Mouse (Mus musculus): ENCODE measurements around the gene Ring1. TPM values are rescaled to one million over a fixed set of nuclear protein-coding genes. Genes with fewer than 3 reads are reported as not detected.
A peak's percentile ranks its signal among the peaks of the same experiment; 100 is the strongest.

Gene Ring1
- polyA plus RNA-seq, 1 experiment from 2014 or later: 5.2 TPM

DNA sequence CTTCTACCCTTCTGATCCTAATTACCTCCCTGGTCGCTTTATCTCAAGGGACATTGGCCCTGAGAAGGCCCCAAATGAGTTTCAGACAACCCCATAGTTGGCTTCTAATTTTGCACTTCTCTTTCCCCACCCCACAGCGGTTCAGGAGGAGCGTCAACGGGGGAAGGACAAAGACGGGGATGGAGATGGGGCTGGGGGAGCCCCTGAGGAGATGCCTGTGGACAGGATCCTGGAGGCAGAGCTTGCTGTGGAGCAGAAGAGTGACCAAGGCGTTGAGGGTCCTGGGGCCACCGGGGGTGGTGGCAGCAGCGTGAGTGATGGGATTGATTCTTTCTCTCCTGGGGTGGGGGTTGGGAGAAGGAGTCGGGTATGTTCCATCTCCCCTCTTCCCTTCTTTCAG lies 11.0 kb upstream of the Ring1 start:
- H3K4me2 ChIP-seq: no peak overlapping the region

DNA sequence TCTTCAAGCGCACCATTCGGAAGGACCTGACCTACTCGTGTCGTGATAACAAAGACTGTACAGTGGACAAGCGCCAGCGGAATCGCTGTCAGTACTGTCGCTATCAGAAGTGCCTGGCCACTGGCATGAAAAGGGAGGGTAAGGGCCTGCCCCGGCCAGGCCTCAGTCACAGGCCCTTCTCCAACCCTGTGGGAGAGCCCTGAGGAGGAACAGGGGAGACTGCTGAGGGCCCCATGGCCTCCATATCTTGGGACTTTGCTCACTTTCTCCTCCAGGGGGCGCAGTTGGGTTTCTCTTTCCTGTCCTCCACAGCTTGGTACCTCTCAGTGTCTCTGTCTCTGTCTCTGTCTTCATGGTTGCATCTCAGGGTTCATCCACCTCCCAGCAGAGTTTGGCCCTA lies 9.6 kb upstream of the Ring1 start:
- H3K9me3 ChIP-seq (replicated peaks): no peaks in the 10 kb centered on the region
- H3K9ac ChIP-seq: no peak overlapping the region
- 69% methylated on average over 10 of the region's 10 CpGs for WGBS (ENCODE audit: insufficient replicate concordance)
- H3K4me1 ChIP-seq (replicated peaks): peaks cover 57% of the 10 kb centered on the region
- no peak for ATAC-seq (ENCODE audit: low read depth)
- H3K27ac ChIP-seq: peak overlapping the region; percentile 92; the same call in 1 of the 2 replicates
- no peak overlapping the region for H3K4me3 ChIP-seq (replicated peaks)
- peak; percentile 65 for DNase-seq
- H3K36me3 ChIP-seq: peaks cover 57% of the 10 kb centered on the region
- peak overlapping the region; percentile 19; the same call in 1 of the 2 replicates for H3K4me2 ChIP-seq
- peaks cover 11% of the 10 kb centered on the region for H3K27me3 ChIP-seq

More for the DNA sequence above, 11.0 kb upstream of the Ring1 start:
- no peak overlapping the region for H3K4me3 ChIP-seq (replicated peaks)
- DNase-seq (no peak), ATAC-seq (ENCODE audit: low read depth) (no peak)
- H3K36me3 ChIP-seq: peaks cover 43% of the 10 kb centered on the region
- H3K9ac ChIP-seq: no peak overlapping the region
- no peaks in the 10 kb centered on the region for H3K9me3 ChIP-seq (replicated peaks)
- peaks cover 44% of the 10 kb centered on the region for H3K4me1 ChIP-seq (replicated peaks)
- no peak overlapping the region for H3K27ac ChIP-seq
- H3K27me3 ChIP-seq: peaks cover 24% of the 10 kb centered on the region
- WGBS (ENCODE audit: insufficient replicate concordance): 85% methylated on average over 9 of the region's 9 CpGs

DNA sequence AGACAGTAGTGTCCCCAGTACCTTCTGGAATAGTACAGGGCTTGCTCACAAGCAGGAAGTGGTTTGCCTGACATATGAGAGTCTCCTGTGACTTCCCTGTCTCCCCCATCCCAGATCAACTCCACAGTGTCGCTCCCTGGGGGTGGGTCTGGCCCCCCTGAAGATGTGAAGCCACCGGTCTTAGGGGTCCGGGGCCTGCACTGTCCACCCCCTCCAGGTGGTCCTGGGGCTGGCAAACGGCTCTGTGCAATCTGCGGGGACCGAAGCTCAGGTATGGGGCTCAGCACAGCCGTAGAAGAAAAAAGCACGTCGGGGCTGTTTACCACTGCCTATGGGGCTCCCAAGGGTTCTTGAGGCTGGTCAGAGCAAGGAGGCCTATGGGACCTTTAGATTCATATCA lies 9.0 kb upstream of the Ring1 start:
- H3K4me1 ChIP-seq (replicated peaks): peaks cover 57% of the 10 kb centered on the region
- 76% methylated on average over 9 of the region's 9 CpGs for WGBS (ENCODE audit: insufficient replicate concordance)
- no peaks in the 10 kb centered on the region for H3K9me3 ChIP-seq (replicated peaks)
- peak overlapping the region; percentile 93 for H3K9ac ChIP-seq
- peaks cover 63% of the 10 kb centered on the region for H3K36me3 ChIP-seq
- peak overlapping the region; percentile 96 for H3K4me2 ChIP-seq
- H3K27ac ChIP-seq: peak overlapping the region; percentile 92
- DNase-seq (no peak), ATAC-seq (ENCODE audit: low read depth) (no peak)
- H3K4me3 ChIP-seq (replicated peaks): peak overlapping the region; percentile 94
- peaks cover 5% of the 10 kb centered on the region; the same call in 1 of the 2 replicates for H3K27me3 ChIP-seq

DNA sequence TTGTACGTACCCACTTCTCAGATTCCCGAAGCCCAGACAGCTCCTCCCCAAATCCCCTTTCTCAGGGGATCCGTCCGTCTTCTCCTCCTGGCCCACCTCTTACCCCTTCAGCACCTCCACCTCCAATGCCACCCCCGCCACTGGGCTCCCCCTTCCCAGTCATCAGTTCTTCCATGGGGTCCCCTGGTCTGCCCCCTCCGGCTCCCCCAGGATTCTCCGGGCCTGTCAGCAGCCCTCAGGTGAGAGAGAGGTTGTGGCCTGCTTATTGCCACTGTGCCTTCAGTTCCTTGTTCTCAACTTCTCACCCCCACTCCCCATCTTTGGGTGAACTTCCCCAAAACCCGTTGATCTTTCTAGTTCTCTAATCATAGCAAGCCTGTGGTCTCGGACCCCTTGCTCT lies 8.3 kb upstream of the Ring1 start:
- Histone ChIP-seq H3K27me3 (no peaks in the 10 kb centered on the region), H3K9ac (peak overlapping the region; percentile 93), H3K4me1 (replicated peaks) (peaks cover 57% of the 10 kb centered on the region), H3K36me3 (peaks cover 63% of the 10 kb centered on the region), H3K4me2 (peak overlapping the region; percentile 96), H3K4me3 (replicated peaks) (peak overlapping the region; percentile 94), H3K9me3 (replicated peaks) (no peaks in the 10 kb centered on the region), H3K27ac (peak overlapping the region; percentile 92)
- DNase-seq (no peak), ATAC-seq (ENCODE audit: low read depth) (no peak)
- 24% methylated on average over 9 of the region's 9 CpGs for WGBS (ENCODE audit: insufficient replicate concordance)

DNA sequence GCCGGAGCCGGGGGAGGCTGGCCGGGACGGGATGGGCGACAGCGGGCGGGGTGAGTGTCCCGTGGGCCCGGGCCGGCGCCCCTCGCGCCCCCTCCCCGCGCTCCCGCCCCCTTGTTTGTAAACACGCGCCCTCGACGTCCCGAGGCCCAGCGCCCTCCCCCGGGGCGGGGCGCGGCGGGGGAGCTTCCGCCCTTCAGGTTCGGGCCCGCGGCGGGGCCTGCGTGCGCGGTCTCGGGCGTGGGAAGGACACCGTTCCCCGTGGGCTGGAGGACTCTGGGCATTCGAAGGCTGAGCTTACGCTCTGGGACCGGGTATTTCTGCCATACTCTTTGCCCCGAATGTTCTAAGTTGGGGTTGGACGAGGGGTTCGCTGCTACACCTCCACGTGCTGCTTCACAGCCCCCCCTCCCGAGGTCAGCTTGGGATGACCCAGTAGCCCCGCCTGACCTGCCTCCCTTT lies 7.7 kb upstream of the Ring1 start:
- H3K27ac ChIP-seq: peak overlapping the region; percentile 92
- H3K4me3 ChIP-seq (replicated peaks): peak overlapping the region; percentile 94
- H3K27me3 ChIP-seq: no peaks in the 10 kb centered on the region
- peak overlapping the region; percentile 93 for H3K9ac ChIP-seq
- ATAC-seq (ENCODE audit: low read depth) (peak; percentile 26), DNase-seq (peak; percentile 63)
- WGBS (ENCODE audit: insufficient replicate concordance): under 1% methylated on average over 31 of the region's 48 CpGs
- H3K4me1 ChIP-seq (replicated peaks): peaks cover 62% of the 10 kb centered on the region
- peaks cover 57% of the 10 kb centered on the region for H3K36me3 ChIP-seq
- peak overlapping the region; percentile 96 for H3K4me2 ChIP-seq
- no peaks in the 10 kb centered on the region for H3K9me3 ChIP-seq (replicated peaks)

DNA sequence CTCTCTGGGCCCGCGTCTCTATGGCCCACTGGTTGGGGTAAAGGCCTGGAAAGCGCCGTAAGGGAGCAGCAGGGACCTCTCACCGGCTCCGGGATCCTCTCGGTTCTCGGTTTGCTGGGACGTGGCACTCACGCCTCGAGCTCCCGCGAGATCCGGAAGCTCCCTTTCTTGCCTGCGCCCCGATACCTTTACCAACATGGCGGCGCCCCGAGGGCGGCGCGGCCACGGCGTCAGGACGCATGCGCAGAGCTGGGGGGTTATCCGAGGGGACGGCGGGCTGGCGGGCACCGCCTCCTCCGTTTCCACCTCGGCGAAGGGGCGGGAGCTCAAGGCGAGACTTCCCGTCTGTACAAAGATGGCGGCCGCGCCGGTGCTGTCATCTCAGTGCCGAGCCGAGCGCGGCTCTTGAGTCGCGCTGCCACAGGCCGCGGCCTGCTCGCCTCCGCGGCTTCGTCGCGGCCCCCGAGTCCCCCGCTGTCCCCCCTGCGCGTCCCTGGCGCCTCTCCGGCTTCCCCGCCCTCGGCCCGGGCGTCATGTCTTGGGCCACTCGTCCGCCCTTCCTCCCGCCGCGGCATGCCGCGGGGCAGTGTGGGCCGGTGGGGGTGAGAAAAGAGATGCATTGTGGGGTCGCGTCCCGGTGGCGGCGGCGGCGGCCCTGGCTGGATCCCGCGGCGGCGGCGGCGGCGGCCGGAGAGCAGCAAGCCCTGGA lies 7.1 kb upstream of the Ring1 start, which contains the start of the genes Slc39a7 and Rxrb:
TSS of gene Slc39a7 (minus strand) at position 218 of the 709 bp plus-strand sequence.
TSS of gene Rxrb (plus strand) at position 348 of the 709 bp plus-strand sequence.
- Histone ChIP-seq H3K27me3 (no peaks in the 10 kb centered on the region), H3K4me2 (peak within 1 kb of the TSS; percentile 96), H3K4me1 (replicated peaks) (peaks cover 68% of the 10 kb centered on the region), H3K36me3 (peaks cover 51% of the 10 kb centered on the region), H3K27ac (peak within 1 kb of the TSS; percentile 92), H3K9me3 (replicated peaks) (no peaks in the 10 kb centered on the region), H3K4me3 (replicated peaks) (peak within 1 kb of the TSS; percentile 94), H3K9ac (peak within 1 kb of the TSS; percentile 93)
- WGBS (ENCODE audit: insufficient replicate concordance): under 1% methylated on average over 72 of the region's 88 CpGs
- ATAC-seq (ENCODE audit: low read depth) (peak; percentile 69), DNase-seq (peak; percentile 97)

DNA sequence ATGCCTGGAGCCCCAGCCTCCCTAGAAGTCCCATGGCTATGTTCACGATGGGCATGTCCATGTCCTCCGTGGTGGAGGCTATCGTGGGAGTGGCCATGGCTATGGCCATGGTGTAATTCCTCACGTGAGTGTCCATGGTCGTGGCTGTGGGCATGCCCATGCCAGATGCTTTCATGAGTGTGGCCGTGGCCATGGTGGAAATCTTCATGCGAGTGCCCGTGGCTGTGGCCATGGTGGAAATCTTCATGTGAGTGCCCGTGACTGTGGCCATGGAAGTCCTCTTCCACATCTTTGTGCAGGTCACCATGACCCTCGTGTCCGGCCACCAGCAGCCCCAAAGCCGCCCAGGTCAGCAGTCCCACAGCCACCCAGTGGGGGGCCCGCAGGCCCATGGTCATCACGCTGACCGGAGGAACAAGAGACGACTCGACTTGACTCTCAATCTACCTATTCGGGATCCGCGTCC lies 6.4 kb upstream of the Ring1 start:
- ATAC-seq (ENCODE audit: low read depth) (no peak), DNase-seq (no peak)
- peak overlapping the region; percentile 93 for H3K9ac ChIP-seq
- peak overlapping the region; percentile 85 for H3K27ac ChIP-seq
- peak overlapping the region; percentile 96 for H3K4me2 ChIP-seq
- peaks cover 75% of the 10 kb centered on the region for H3K4me1 ChIP-seq (replicated peaks)
- no peaks in the 10 kb centered on the region for H3K27me3 ChIP-seq
- H3K9me3 ChIP-seq (replicated peaks): no peaks in the 10 kb centered on the region
- peaks cover 44% of the 10 kb centered on the region for H3K36me3 ChIP-seq
- WGBS (ENCODE audit: insufficient replicate concordance): 3% methylated on average over 20 of the region's 20 CpGs
- peak overlapping the region; percentile 94 for H3K4me3 ChIP-seq (replicated peaks)

DNA sequence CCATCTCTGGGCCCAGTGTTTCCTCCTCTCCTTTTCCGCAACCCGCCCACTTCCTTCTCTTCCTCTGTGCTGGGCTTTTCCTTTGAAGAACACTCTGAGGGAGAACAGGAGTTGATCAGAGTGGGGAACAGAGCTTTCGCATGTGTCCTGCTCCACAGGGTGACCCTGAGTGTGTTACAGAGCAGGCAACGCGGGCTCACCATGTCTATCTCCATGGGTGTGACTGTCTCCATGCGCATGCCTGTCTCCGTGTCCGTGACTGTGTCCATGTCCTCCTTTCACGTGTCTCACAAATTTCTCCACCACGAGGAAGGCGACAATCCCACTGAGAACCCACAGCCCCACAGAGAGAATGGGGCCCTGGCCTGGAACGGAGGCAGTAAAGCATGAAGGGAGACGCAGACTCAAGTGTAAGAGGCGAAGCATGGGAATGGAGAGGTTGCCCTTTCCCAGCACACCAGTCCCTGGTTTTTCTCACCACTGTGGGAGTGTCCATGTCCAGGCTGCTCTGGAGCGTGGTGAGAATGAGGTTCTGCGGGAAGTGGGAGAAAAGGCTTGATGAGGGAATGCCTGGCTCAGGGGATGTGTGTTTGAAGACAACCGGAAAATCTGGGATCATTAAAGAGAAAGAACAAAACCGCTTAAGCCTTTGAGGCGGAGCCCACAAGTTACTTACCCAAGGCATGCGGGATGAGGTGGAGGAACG lies 5.6 kb upstream of the Ring1 start:
- peaks cover 81% of the 10 kb centered on the region for H3K4me1 ChIP-seq (replicated peaks)
- H3K27ac ChIP-seq: peak overlapping the region; percentile 85
- H3K9me3 ChIP-seq (replicated peaks): no peaks in the 10 kb centered on the region
- ATAC-seq (ENCODE audit: low read depth) (no peak), DNase-seq (no peak)
- peaks cover 36% of the 10 kb centered on the region for H3K36me3 ChIP-seq
- H3K4me3 ChIP-seq (replicated peaks): peak overlapping the region; percentile 94
- H3K27me3 ChIP-seq: no peaks in the 10 kb centered on the region
- H3K4me2 ChIP-seq: peak overlapping the region; percentile 96
- H3K9ac ChIP-seq: peak overlapping the region; percentile 93
- 80% methylated on average over 21 of the region's 21 CpGs for WGBS (ENCODE audit: insufficient replicate concordance)

DNA sequence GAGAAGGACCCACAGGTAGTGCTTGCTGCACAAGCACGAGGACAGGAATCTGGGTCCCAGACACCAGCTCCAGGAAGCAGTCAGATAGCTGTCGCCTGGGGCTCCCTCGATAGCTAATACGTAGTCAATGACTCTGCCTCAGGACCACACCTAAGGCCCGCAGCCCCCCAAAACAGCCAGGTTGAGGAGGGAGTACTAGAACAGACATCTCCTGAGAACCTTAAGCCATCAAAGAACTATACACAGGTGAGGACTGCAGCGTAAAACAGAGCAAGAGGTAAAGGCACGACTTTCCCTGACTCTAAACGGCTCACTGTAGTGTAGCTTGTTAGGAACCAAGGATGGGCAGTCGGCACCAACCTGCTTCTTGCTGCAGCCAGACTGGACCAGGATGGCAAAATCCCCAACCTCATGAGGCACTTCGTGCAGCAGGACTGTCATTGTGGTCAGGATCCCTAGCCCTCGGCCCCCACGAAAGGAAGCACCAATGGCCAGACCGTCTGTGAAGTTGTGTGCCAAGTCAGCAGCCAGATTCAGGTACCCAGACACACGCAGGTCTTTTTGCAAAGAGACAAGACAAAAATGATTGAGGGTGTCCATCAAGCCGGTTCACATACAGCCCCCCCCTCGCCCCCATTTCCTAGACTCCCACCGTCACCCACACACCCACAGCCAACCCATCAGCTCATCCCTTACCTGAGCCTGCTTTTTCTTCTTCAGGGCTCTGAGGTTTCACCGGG lies 4.8 kb upstream of the Ring1 start:
- Histone ChIP-seq H3K9ac (no peak overlapping the region), H3K4me3 (replicated peaks) (peak overlapping the region; percentile 94), H3K9me3 (replicated peaks) (no peaks in the 10 kb centered on the region), H3K27ac (peak overlapping the region; percentile 85), H3K4me2 (peak overlapping the region; percentile 96), H3K36me3 (peaks cover 31% of the 10 kb centered on the region), H3K4me1 (replicated peaks) (peaks cover 83% of the 10 kb centered on the region), H3K27me3 (no peaks in the 10 kb centered on the region)
- ATAC-seq (ENCODE audit: low read depth) (no peak), DNase-seq (no peak)
- WGBS (ENCODE audit: insufficient replicate concordance): 81% methylated on average over 18 of the region's 18 CpGs

DNA sequence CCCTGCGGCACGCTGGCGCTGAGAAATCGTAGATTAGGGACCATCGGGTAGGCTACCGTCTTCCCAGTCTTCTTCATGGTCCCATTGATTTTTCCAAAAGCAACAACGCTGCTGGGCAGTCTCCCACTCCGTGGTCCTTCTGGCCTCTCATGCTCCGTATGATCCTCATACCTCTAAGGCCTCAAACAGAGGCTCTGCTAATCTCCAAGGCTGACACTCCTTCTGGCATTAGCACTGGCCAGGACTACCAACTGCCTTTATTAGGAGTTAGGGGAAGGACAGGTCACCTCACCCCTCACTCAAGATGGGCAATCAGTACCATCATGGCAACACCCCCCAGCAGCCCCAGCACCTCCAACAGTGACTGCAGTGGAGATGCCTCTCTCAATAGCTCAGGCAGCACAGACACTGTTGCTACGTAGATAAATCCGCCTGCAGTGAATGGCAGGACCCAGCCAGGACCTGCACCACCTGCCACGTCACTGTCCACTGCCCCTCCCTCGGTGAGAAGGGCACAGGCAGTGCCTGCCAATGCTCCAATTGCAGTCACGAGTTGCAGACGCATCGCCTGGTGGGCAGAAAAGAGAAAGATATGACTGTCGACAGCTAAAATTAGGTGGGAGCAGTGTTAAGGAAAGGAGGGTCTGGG lies 4.1 kb upstream of the Ring1 start:
- Histone ChIP-seq H3K4me3 (replicated peaks) (peak overlapping the region; percentile 94), H3K9ac (peak overlapping the region; percentile 35; the same call in 1 of the 2 replicates), H3K4me1 (replicated peaks) (peaks cover 83% of the 10 kb centered on the region), H3K9me3 (replicated peaks) (no peaks in the 10 kb centered on the region), H3K27ac (peak overlapping the region; percentile 40; the same call in 1 of the 2 replicates), H3K36me3 (peaks cover 25% of the 10 kb centered on the region), H3K27me3 (no peaks in the 10 kb centered on the region), H3K4me2 (peak overlapping the region; percentile 98)
- ATAC-seq (ENCODE audit: low read depth) (no peak), DNase-seq (no peak)
- WGBS (ENCODE audit: insufficient replicate concordance): 77% methylated on average over 17 of the region's 17 CpGs

Data from liver, embryonic 13.5 days (tissue).